ENCODE assay signal across 8 mouse cellular contexts in the genomic region with DNA sequence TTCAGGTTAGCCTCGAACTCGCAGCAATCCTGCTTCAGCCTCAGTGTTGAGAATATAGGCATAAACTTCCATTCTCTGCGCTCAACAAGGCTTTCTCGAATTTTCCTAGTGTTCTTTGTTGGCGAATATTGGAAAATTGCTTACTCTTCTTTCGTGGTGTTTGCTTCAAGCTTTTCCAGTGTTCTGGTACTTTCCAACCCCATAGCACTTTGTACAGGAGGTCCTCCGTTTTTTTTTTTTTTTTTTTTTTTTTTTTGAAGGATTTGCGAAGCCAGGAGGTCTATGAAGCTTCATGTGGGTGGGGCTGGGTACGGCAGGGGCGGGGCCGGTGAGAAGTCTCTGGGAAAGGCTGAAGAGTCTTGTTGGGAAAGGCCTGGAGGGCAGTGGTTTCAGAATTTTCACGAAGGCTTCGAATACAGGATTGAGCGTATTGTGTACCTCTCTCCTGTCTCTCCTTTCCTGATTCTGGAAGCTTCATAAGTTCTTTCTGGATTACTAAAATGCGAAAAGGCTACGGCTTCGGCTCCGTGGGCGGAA. TPM values are rescaled to one million over a fixed set of nuclear protein-coding genes. Genes with fewer than 3 reads are reported as not detected.
A peak's percentile ranks its signal among the peaks of the same experiment; 100 is the strongest.
DNase-seq lines count a peak whose midpoint lies in the region; ATAC-seq and TF ChIP-seq lines count a peak whose summit lies in the region.

No protein-coding gene starts in this region.

- peaks cover 15% of the 10 kb centered on the region for H3K4me1 ChIP-seq in embryonic facial prominence, embryonic 15.5 days
- H3K4me1 ChIP-seq in midbrain, embryonic 11.5 days (ENCODE audit: control insufficient read depth, insufficient read depth, low read length): peaks cover 12% of the 10 kb centered on the region

- peak overlapping the region; percentile 76 for H3K4me2 ChIP-seq in embryonic facial prominence, embryonic 15.5 days (replicated peaks)
- H3K4me2 ChIP-seq in midbrain, embryonic 11.5 days: peak overlapping the region; percentile 55

- intact Hi-C loops in left cerebral cortex, adult 2 months (cut with DNase I): loop anchor here (5.0 kb wide), 1 partner anchor 149 kb away; no protein-coding TSS in a partner anchor

- ATAC-seq in embryonic facial prominence, embryonic 15.5 days (ENCODE audit: insufficient number of reproducible peaks, low FRiP score, low TSS enrichment, low read depth): peak; percentile 82
- peak; percentile 1 for ATAC-seq in inflammation-experienced regulatory T-cells, adult 6 months
- peak; percentile 68 for ATAC-seq in midbrain, embryonic 11.5 days (ENCODE audit: low FRiP score)

- no peak for TF ChIP-seq CTCF in left cerebral cortex, adult 2 months (IDR thresholded peaks at IDR 0.05)

- no peak for DNase-seq in left cerebral cortex, adult 2 months (ENCODE audit: extremely low spot score in 1 of 2, low spot score in 2 of 2)
- no peak for DNase-seq in left cerebral cortex, adult 9 months (ENCODE audit: low spot score in 2 of 2)
- no peak for DNase-seq in midbrain, embryonic 11.5 days (ENCODE audit: low spot score, missing footprints)
- DNase-seq in gastrocnemius, adult 18-20 months (ENCODE audit: low spot score): no peak
- no peak for DNase-seq in frontal cortex, postnatal 14 days (ENCODE audit: low spot score in 2 of 2)
- DNase-seq in gastrocnemius, adult 8-10 months (ENCODE audit: low spot score in 2 of 2): no peak

- H3K4me3 ChIP-seq in left cerebral cortex, adult 2 months: peak overlapping the region; percentile 66
- H3K4me3 ChIP-seq in embryonic facial prominence, embryonic 15.5 days (replicated peaks): peak overlapping the region; percentile 56
- peak overlapping the region; percentile 37 for H3K4me3 ChIP-seq in midbrain, embryonic 11.5 days (ENCODE audit: low read depth, low read length)

- H3K9me3 ChIP-seq in embryonic facial prominence, embryonic 15.5 days (replicated peaks): no peaks in the 10 kb centered on the region
- no peaks in the 10 kb centered on the region for H3K9me3 ChIP-seq in midbrain, embryonic 11.5 days (ENCODE audit: control insufficient read depth, low read length)

- peak overlapping the region; percentile 27; the same call in 1 of the 2 replicates for H3K9ac ChIP-seq in embryonic facial prominence, embryonic 15.5 days
- peak overlapping the region; percentile 65; the same call in 1 of the 2 replicates for H3K9ac ChIP-seq in midbrain, embryonic 11.5 days (ENCODE audit: low read length)

- peak overlapping the region; percentile 85 for H3K27ac ChIP-seq in left cerebral cortex, adult 2 months
- peak overlapping the region; percentile 95 for H3K27ac ChIP-seq in embryonic facial prominence, embryonic 15.5 days (replicated peaks)
- H3K27ac ChIP-seq in midbrain, embryonic 11.5 days (ENCODE audit: low read depth, low read length): peak overlapping the region; percentile 49; the same call in 1 of the 2 replicates

- 15% methylated on average over 19 of the region's 19 CpGs for WGBS in embryonic facial prominence, embryonic 15.5 days
- 14% methylated on average over 19 of the region's 19 CpGs for WGBS in midbrain, embryonic 11.5 days

- H3K36me3 ChIP-seq in embryonic facial prominence, embryonic 15.5 days: no peaks in the 10 kb centered on the region
- H3K36me3 ChIP-seq in midbrain, embryonic 11.5 days (ENCODE audit: control insufficient read depth, insufficient read depth, low read length): no peaks in the 10 kb centered on the region

- no peaks in the 10 kb centered on the region for H3K27me3 ChIP-seq in embryonic facial prominence, embryonic 15.5 days
- H3K27me3 ChIP-seq in midbrain, embryonic 11.5 days (ENCODE audit: control insufficient read depth, insufficient read depth, low read length): no peaks in the 10 kb centered on the region

RNA-seq across cellular contexts. Expression of a gene that starts 0.4 kb away (rescaled TPM):
- 10 to 100 TPM; 71.8 to 77.0 TPM for total RNA-seq in left cerebral cortex, adult 2 months (2021)
- 29.9 and 30.9 TPM in 2 replicates for polyA plus RNA-seq in embryonic facial prominence, embryonic 15.5 days (2015; fragmentation: Nextera tagmentation; extraction: Ambion mirVana)
- polyA plus RNA-seq in inflammation-experienced regulatory T-cells, adult 6 months (2017; shearing (Covaris generic)): 10 to 100 TPM; 22.2 to 45.3 (median 39.9) TPM
- polyA plus RNA-seq in midbrain, embryonic 11.5 days (2014; fragmentation: Nextera tagmentation; extraction: Ambion mirVana): 32.1 and 32.9 TPM in 2 replicates
- total RNA-seq in gastrocnemius, adult 18-20 months (2021): 10 to 100 TPM; 25.6 to 34.9 TPM
- total RNA-seq in gastrocnemius, adult 8-10 months (2022): 10 to 100 TPM; 24.9 to 49.9 (median 31.8) TPM

Comparison
In these comparisons a context has a peak if more than half of its experiments do, and no peak if none do; other contexts are left out.
1. ATAC-seq: peak in every context shown above with its lines; median percentile 82 in embryonic facial prominence, embryonic 15.5 days; 68 in midbrain, embryonic 11.5 days; 1 in inflammation-experienced regulatory T-cells, adult 6 months.